Mouse (Mus musculus): ENCODE results near the gene Pdcd2l.

The Pdcd2l gene

DNA sequence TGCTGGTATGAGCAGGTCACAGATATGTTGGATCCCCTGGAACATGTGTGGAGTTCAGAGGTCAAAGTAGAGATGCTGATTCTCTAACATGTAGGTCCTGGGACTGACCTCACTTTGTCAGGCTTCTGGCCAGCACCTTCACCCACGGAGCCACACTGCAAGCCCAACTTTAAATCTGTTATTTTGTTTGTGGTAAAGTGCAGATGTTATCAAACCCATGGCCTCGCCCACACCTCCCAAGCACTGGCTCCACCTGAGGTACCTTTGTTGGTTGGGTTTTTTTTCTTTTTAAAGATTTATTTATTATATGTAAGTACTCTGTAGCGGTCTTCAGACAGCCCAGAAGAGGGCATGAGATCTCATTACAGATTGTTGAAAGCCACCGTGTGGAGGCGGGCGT lies 57.0 kb downstream of the Pdcd2l start:
- no peak for DNase-seq
